Mouse (Mus musculus): Measurements from ENCODE around the gene Bcl2l10. TPM values are rescaled to one million over a fixed set of nuclear protein-coding genes. Genes with fewer than 3 reads are reported as not detected.

Bcl2l10 gene
- polyA plus RNA-seq, 1 experiment = not detected

DNA sequence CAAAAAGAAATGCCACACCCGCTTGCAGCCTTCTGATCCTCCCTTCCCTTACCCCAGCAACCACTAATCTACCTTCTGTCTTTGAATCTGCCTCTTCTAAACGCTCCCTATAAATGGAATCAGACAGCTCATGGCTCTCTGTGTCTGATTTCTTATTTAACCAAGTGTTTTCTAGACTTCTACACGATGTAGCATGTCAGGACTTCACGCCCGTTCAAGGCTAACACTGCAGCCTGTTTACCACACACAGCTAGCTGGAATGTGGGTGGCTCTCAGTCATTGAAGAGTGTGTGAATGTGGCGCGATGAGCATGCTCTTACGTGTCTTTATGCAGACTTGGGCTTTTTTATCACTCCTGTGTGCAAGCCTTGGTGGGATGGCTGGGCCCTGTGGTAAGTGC is 5.5 kb downstream of the Bcl2l10 start:
- no peak overlapping the region for H3ac ChIP-seq (ENCODE audit: control insufficient read depth, insufficient read length)
- no peak overlapping the region for H3K4me3 ChIP-seq
- no peaks in the 10 kb centered on the region for H3K36me3 ChIP-seq (ENCODE audit: control insufficient read depth, insufficient read depth)
- no peaks in the 10 kb centered on the region for H3K27me3 ChIP-seq (ENCODE audit: control insufficient read depth, insufficient read depth, insufficient read length)
- no peak overlapping the region for H3K4me2 ChIP-seq (ENCODE audit: low read depth)
- no peak for TF ChIP-seq E2F4 (IDR thresholded peaks at IDR 0.05; ENCODE audit: insufficient read depth)
- no peak for TF ChIP-seq MAX (IDR thresholded peaks at IDR 0.05; ENCODE audit: low read depth)
- TF ChIP-seq TCF12 (IDR thresholded peaks at IDR 0.05; ENCODE audit: insufficient read depth, poor library complexity, severe bottlenecking) = no peak
- no peak for TF ChIP-seq USF1 (IDR thresholded peaks at IDR 0.05; ENCODE audit: low read depth)
- no peak for TF ChIP-seq POLR2A (IDR thresholded peaks at IDR 0.05; ENCODE audit: insufficient read length, low read depth)
- TF ChIP-seq MYOD1 (IDR thresholded peaks at IDR 0.05; ENCODE audit: control insufficient read depth in 1 of 3, insufficient read length in 2 of 3, low read depth in 2 of 3) = no peak
- no peak for TF ChIP-seq SRF (IDR thresholded peaks at IDR 0.05; ENCODE audit: control insufficient read depth, insufficient read length, low read depth)
- no peak for TF ChIP-seq MYOG (IDR thresholded peaks at IDR 0.05; ENCODE audit: control insufficient read depth in 1 of 3, insufficient read depth in 1 of 3, insufficient read length in 2 of 3, low read depth in 2 of 3)
- TF ChIP-seq CEBPB (IDR thresholded peaks at IDR 0.05; ENCODE audit: insufficient read depth, poor library complexity, severe bottlenecking) = no peak
- no peak for TF ChIP-seq REST (IDR thresholded peaks at IDR 0.05; ENCODE audit: insufficient read depth, insufficient read length)
- TF ChIP-seq POLR2AphosphoS2 (IDR thresholded peaks at IDR 0.05; ENCODE audit: insufficient read length, low read depth) = no peak
- no peak for TF ChIP-seq TCF3 (IDR thresholded peaks at IDR 0.05; ENCODE audit: insufficient read length, low read depth)
- no peaks in the 10 kb centered on the region for H3K79me2 ChIP-seq (ENCODE audit: control insufficient read depth, insufficient read depth)

- H3ac ChIP-seq (ENCODE audit: control insufficient read depth, insufficient read length) = no peak overlapping the region
- H3K27me3 ChIP-seq (ENCODE audit: control insufficient read depth, insufficient read depth, insufficient read length) = no peaks in the 10 kb centered on the region
- H3K4me2 ChIP-seq (ENCODE audit: low read depth) = no peak overlapping the region
- no peaks in the 10 kb centered on the region for H3K36me3 ChIP-seq (ENCODE audit: control insufficient read depth, insufficient read depth)
- H3K79me2 ChIP-seq (ENCODE audit: control insufficient read depth, insufficient read depth) = no peaks in the 10 kb centered on the region
- TF ChIP-seq E2F4 (IDR thresholded peaks at IDR 0.05; ENCODE audit: insufficient read depth) (no peak), REST (IDR thresholded peaks at IDR 0.05; ENCODE audit: insufficient read depth, insufficient read length) (no peak), POLR2A (IDR thresholded peaks at IDR 0.05; ENCODE audit: insufficient read length, low read depth) (no peak), CEBPB (IDR thresholded peaks at IDR 0.05; ENCODE audit: insufficient read depth, poor library complexity, severe bottlenecking) (no peak), MAX (IDR thresholded peaks at IDR 0.05; ENCODE audit: low read depth) (no peak), MYOG (IDR thresholded peaks at IDR 0.05; ENCODE audit: control insufficient read depth in 1 of 3, insufficient read depth in 1 of 3, insufficient read length in 2 of 3, low read depth in 2 of 3) (no peak), USF1 (IDR thresholded peaks at IDR 0.05; ENCODE audit: low read depth) (no peak)
- H3K4me3 ChIP-seq = no peak overlapping the region
These were observed 8.2 kb downstream of the Bcl2l10 start for GRCm38 (mm10) chr9:75355783-75356182.

GRCm38 (mm10) chr9:75357087-75357654 is 9.6 kb downstream of the Bcl2l10 start:
- Histone ChIP-seq H3ac (ENCODE audit: control insufficient read depth, insufficient read length) (no peak overlapping the region), H3K4me2 (ENCODE audit: low read depth) (peak overlapping the region; percentile 9), H3K79me2 (ENCODE audit: control insufficient read depth, insufficient read depth) (no peaks in the 10 kb centered on the region), H3K4me3 (no peak overlapping the region), H3K27me3 (ENCODE audit: control insufficient read depth, insufficient read depth, insufficient read length) (no peaks in the 10 kb centered on the region), H3K36me3 (ENCODE audit: control insufficient read depth, insufficient read depth) (no peaks in the 10 kb centered on the region)
- TF ChIP-seq TCF3 (IDR thresholded peaks at IDR 0.05; ENCODE audit: insufficient read length, low read depth) (no peak), TCF12 (IDR thresholded peaks at IDR 0.05; ENCODE audit: insufficient read depth, poor library complexity, severe bottlenecking) (no peak), USF1 (IDR thresholded peaks at IDR 0.05; ENCODE audit: low read depth) (no peak)

DNA sequence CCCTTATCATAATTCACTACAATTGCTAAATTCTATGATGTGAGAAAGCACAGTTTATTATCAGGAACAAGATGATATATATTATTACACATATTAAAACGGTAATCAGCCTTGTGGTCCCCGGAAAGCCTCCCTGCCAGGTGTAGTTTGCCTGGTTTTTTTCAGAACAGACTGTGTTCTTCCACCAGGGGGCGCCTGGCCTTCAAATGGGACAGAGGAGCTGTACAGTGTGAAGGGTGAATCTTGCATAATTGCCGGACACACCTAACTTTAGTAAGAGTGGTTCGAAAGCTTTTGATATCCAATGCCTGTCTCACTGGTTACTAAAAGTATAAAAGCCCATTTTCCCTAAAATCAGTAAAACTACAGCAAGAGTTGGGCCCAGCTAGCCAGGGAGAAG is 14.1 kb downstream of the Bcl2l10 start:
- TF ChIP-seq TCF3 (IDR thresholded peaks at IDR 0.05; ENCODE audit: insufficient read length, low read depth) (no peak), POLR2A (IDR thresholded peaks at IDR 0.05; ENCODE audit: insufficient read length, low read depth) (no peak), MYOD1 (IDR thresholded peaks at IDR 0.05; ENCODE audit: control insufficient read depth in 1 of 3, insufficient read length in 2 of 3, low read depth in 2 of 3) (no peak), CEBPB (IDR thresholded peaks at IDR 0.05; ENCODE audit: insufficient read depth, poor library complexity, severe bottlenecking) (peak; percentile 48; the same call in 1 of the 2 replicates)

GRCm38 (mm10) chr9:75362201-75362600 is 14.6 kb downstream of the Bcl2l10 start:
- H3K4me2 ChIP-seq (ENCODE audit: low read depth) = no peak overlapping the region
- no peaks in the 10 kb centered on the region for H3K79me2 ChIP-seq (ENCODE audit: control insufficient read depth, insufficient read depth)
- no peaks in the 10 kb centered on the region for H3K27me3 ChIP-seq (ENCODE audit: control insufficient read depth, insufficient read depth, insufficient read length)
- H3K4me3 ChIP-seq = no peak overlapping the region
- no peak for TF ChIP-seq POLR2A (IDR thresholded peaks at IDR 0.05; ENCODE audit: insufficient read length, low read depth)
- peak in 2 of 3 experiments; percentile 30 to 49 for TF ChIP-seq MYOD1 (IDR thresholded peaks at IDR 0.05; ENCODE audit: control insufficient read depth in 1 of 3, insufficient read length in 2 of 3, low read depth in 2 of 3)
- peak in 2 of 3 experiments; percentile 30 to 75 for TF ChIP-seq MYOG (IDR thresholded peaks at IDR 0.05; ENCODE audit: control insufficient read depth in 1 of 3, insufficient read depth in 1 of 3, insufficient read length in 2 of 3, low read depth in 2 of 3)
- H3ac ChIP-seq (ENCODE audit: control insufficient read depth, insufficient read length) = no peak overlapping the region
- no peaks in the 10 kb centered on the region for H3K36me3 ChIP-seq (ENCODE audit: control insufficient read depth, insufficient read depth)

More for the DNA sequence above, 14.1 kb downstream of the Bcl2l10 start:
- no peaks in the 10 kb centered on the region for H3K27me3 ChIP-seq (ENCODE audit: control insufficient read depth, insufficient read depth, insufficient read length)
- no peak overlapping the region for H3ac ChIP-seq (ENCODE audit: control insufficient read depth, insufficient read length)
- H3K79me2 ChIP-seq (ENCODE audit: control insufficient read depth, insufficient read depth) = no peaks in the 10 kb centered on the region
- H3K4me3 ChIP-seq = no peak overlapping the region
- H3K36me3 ChIP-seq (ENCODE audit: control insufficient read depth, insufficient read depth) = no peaks in the 10 kb centered on the region
- H3K4me2 ChIP-seq (ENCODE audit: low read depth) = no peak overlapping the region

Data from myocyte (in vitro differentiated cells).